Mouse (Mus musculus): ENCODE data around the gene Scml4.

The Scml4 gene

GRCm38 (mm10) chr10:42994331-42994782, 134.2 kb downstream of the Scml4 start:
- DNase-seq (ENCODE audit: low spot score in 2 of 2) = no peak

GRCm38 (mm10) chr10:42995484-42995895, 135.3 kb downstream of the Scml4 start:
- DNase-seq (ENCODE audit: low spot score in 2 of 2) = no peak

- no peak for DNase-seq (ENCODE audit: low spot score in 2 of 2)
Measured at GRCm38 (mm10) chr10:42997278-42997677, 137.1 kb downstream of the Scml4 start.

GRCm38 (mm10) chr10:42999324-42999723, 139.2 kb downstream of the Scml4 start:
- no peak for DNase-seq (ENCODE audit: low spot score in 2 of 2)

- DNase-seq (ENCODE audit: low spot score in 2 of 2) = no peak
Measured at GRCm38 (mm10) chr10:43001433-43001832, 141.3 kb downstream of the Scml4 start.

- no peak for DNase-seq (ENCODE audit: low spot score in 2 of 2)
Measured at GRCm38 (mm10) chr10:43002066-43002678, 142.0 kb downstream of the Scml4 start.

GRCm38 (mm10) chr10:43002721-43003465, 142.7 kb downstream of the Scml4 start:
- no peak for DNase-seq (ENCODE audit: low spot score in 2 of 2)

- no peak for DNase-seq (ENCODE audit: low spot score in 2 of 2)
Measured at GRCm38 (mm10) chr10:43003466-43003757, 143.2 kb downstream of the Scml4 start.

GRCm38 (mm10) chr10:43004174-43004734, 144.1 kb downstream of the Scml4 start:
- no peak for DNase-seq (ENCODE audit: low spot score in 2 of 2)

GRCm38 (mm10) chr10:43005031-43005430, 144.9 kb downstream of the Scml4 start:
- DNase-seq (ENCODE audit: low spot score in 2 of 2) = no peak

GRCm38 (mm10) chr10:43005677-43006076, 145.5 kb downstream of the Scml4 start:
- DNase-seq (ENCODE audit: low spot score in 2 of 2) = no peak

GRCm38 (mm10) chr10:43006534-43006933, 146.4 kb downstream of the Scml4 start:
- no peak for DNase-seq (ENCODE audit: low spot score in 2 of 2)

GRCm38 (mm10) chr10:43008116-43008515, 147.9 kb downstream of the Scml4 start:
- no peak for DNase-seq (ENCODE audit: low spot score in 2 of 2)

Data from frontal cortex, postnatal 36 days (tissue).